Mouse (Mus musculus) inflammation-experienced regulatory T-cells (primary cell): ENCODE data around the gene Ly6g6e. TPM values are rescaled to one million over a fixed set of nuclear protein-coding genes. Genes with fewer than 3 reads are reported as not detected.

Source experiments
- polyA plus RNA-seq, 2 experiments: library from polyadenylated mRNA; unstranded; fragments of 100-300 nt; shearing (Covaris generic); gene quantifications; one replicate each; pipeline ENCODE4 v1.2.1; 2017

Gene Ly6g6e
- polyA plus RNA-seq, 2 experiments from 2014 or later: not detected

Other genes with a start within 250 kb of the Ly6g6e start
- 10 to 100 TPM; 29.4 to 36.0 TPM for gene Stk19, start 240.0 kb upstream of the Ly6g6e start, polyA plus RNA-seq
- gene Dxo, start 239.9 kb upstream of the Ly6g6e start, polyA plus RNA-seq: 10 to 100 TPM; 63.2 to 66.7 TPM
- 100 to 1,000 TPM; 103 to 142 TPM for gene Skiv2l, start 226.7 kb upstream of the Ly6g6e start, polyA plus RNA-seq
- gene Nelfe, start 226.5 kb upstream of the Ly6g6e start, polyA plus RNA-seq: 10 to 100 TPM; 48.2 to 64.7 TPM
- under 1 TPM; 0.40 to 0.65 TPM for gene Cfb, start 214.4 kb upstream of the Ly6g6e start, polyA plus RNA-seq
- under 1 TPM; 0.27 to 0.39 TPM for gene Zbtb12, start 197.4 kb upstream of the Ly6g6e start, polyA plus RNA-seq
- not detected for gene Gm20547, start 194.9 kb upstream of the Ly6g6e start, polyA plus RNA-seq
- 1 to 10 TPM; 1.6 to 3.3 TPM for gene C2, start 178.6 kb upstream of the Ly6g6e start, polyA plus RNA-seq
- gene Ehmt2, start 178.4 kb upstream of the Ly6g6e start, polyA plus RNA-seq: 10 to 100 TPM; 65.4 to 83.5 TPM
- under 1 TPM in 1 of 2 experiments, not detected in 1; 0.21 TPM for gene Slc44a4, start 162.4 kb upstream of the Ly6g6e start, polyA plus RNA-seq
- gene Neu1, start 145.6 kb upstream of the Ly6g6e start, polyA plus RNA-seq: 10 to 100 TPM; 78.7 to 95.7 TPM
- 100 to 1,000 TPM; 378 to 903 TPM for gene Hspa1b, start 117.7 kb upstream of the Ly6g6e start, polyA plus RNA-seq
- gene Gm20481, start 107.0 kb upstream of the Ly6g6e start, polyA plus RNA-seq: 10 to 100 TPM; 13.3 to 18.6 TPM
- 100 to 1,000 TPM in 1 of 2 experiments, 10 to 100 TPM in 1; 84.0 to 191 TPM for gene Hspa1a, start 104.7 kb upstream of the Ly6g6e start, polyA plus RNA-seq
- under 1 TPM; 0.10 to 0.73 TPM for gene Hspa1l, start 104.2 kb upstream of the Ly6g6e start, polyA plus RNA-seq
- 100 to 1,000 TPM in 1 of 2 experiments, 10 to 100 TPM in 1; 80.1 to 110 TPM for gene Lsm2, start 95.0 kb upstream of the Ly6g6e start, polyA plus RNA-seq
- gene Vars, start 75.9 kb upstream of the Ly6g6e start, polyA plus RNA-seq: 100 to 1,000 TPM; 201 to 211 TPM
- under 1 TPM; 0.07 to 0.34 TPM for gene Vwa7, start 60.3 kb upstream of the Ly6g6e start, polyA plus RNA-seq
- 1 to 10 TPM; 1.5 to 2.5 TPM for gene Sapcd1, start 48.9 kb upstream of the Ly6g6e start, polyA plus RNA-seq
- 1 to 10 TPM; 2.9 to 3.2 TPM for gene Msh5, start 30.2 kb upstream of the Ly6g6e start, polyA plus RNA-seq
- 100 to 1,000 TPM; 533 to 549 TPM for gene Clic1, start 26.9 kb upstream of the Ly6g6e start, polyA plus RNA-seq
- 1 to 10 TPM in 1 of 2 experiments, under 1 TPM in 1; 0.98 to 2.2 TPM for gene Ddah2, start 17.9 kb upstream of the Ly6g6e start, polyA plus RNA-seq
- 1 to 10 TPM in 1 of 2 experiments, not detected in 1; 2.0 TPM for gene Ly6g6c, start 11.5 kb upstream of the Ly6g6e start, polyA plus RNA-seq
- gene Mpig6b, start 10.7 kb upstream of the Ly6g6e start, polyA plus RNA-seq: under 1 TPM; 0.11 to 0.16 TPM
- gene Ly6g6d, start 1.2 kb downstream of the Ly6g6e start, polyA plus RNA-seq: under 1 TPM in 1 of 2 experiments, not detected in 1; 0.60 TPM
- not detected for gene Ly6g6f, start 8.7 kb downstream of the Ly6g6e start, polyA plus RNA-seq
- gene Abhd16a, start 12.4 kb downstream of the Ly6g6e start, polyA plus RNA-seq: 10 to 100 TPM; 73.9 to 82.7 TPM
- gene Ly6g5c, start 31.4 kb downstream of the Ly6g6e start, polyA plus RNA-seq: not detected
- 1 to 10 TPM in 1 of 2 experiments, under 1 TPM in 1; 0.90 to 3.6 TPM for gene Ly6g5b, start 38.5 kb downstream of the Ly6g6e start, polyA plus RNA-seq
- 10 to 100 TPM; 54.2 to 60.6 TPM for gene Gpank1, start 44.6 kb downstream of the Ly6g6e start, polyA plus RNA-seq
- gene Csnk2b, start 45.2 kb downstream of the Ly6g6e start, polyA plus RNA-seq: 100 to 1,000 TPM; 238 to 275 TPM
- 1 to 10 TPM; 1.9 to 3.0 TPM for gene D17H6S53E, start 49.5 kb downstream of the Ly6g6e start, polyA plus RNA-seq
- 1 to 10 TPM in 1 of 2 experiments, not detected in 1; 2.6 TPM for gene Apom, start 55.1 kb downstream of the Ly6g6e start, polyA plus RNA-seq
- gene Bag6, start 58.3 kb downstream of the Ly6g6e start, polyA plus RNA-seq: 10 to 100 TPM; 50.0 to 63.9 TPM
- gene Prrc2a, start 88.0 kb downstream of the Ly6g6e start, polyA plus RNA-seq: 10 to 100 TPM; 24.6 to 25.6 TPM
- 1 to 10 TPM; 1.9 to 8.1 TPM for gene Aif1, start 99.2 kb downstream of the Ly6g6e start, polyA plus RNA-seq
- 1 to 10 TPM; 5.7 to 8.4 TPM for gene Lst1, start 111.5 kb downstream of the Ly6g6e start, polyA plus RNA-seq
- 1,000 to 10,000 TPM; 1,692 to 1,979 TPM for gene Ltb, start 117.5 kb downstream of the Ly6g6e start, polyA plus RNA-seq
- gene Tnf, start 125.1 kb downstream of the Ly6g6e start, polyA plus RNA-seq: 10 to 100 TPM; 34.2 to 54.8 TPM
- gene Lta, start 128.4 kb downstream of the Ly6g6e start, polyA plus RNA-seq: 100 to 1,000 TPM in 1 of 2 experiments, 10 to 100 TPM in 1; 56.6 to 152 TPM
- gene Gm16181, start 143.9 kb downstream of the Ly6g6e start, polyA plus RNA-seq: not detected
- gene Atp6v1g2, start 156.8 kb downstream of the Ly6g6e start, polyA plus RNA-seq: 1 to 10 TPM; 4.5 to 5.5 TPM
- gene Nfkbil1, start 158.9 kb downstream of the Ly6g6e start, polyA plus RNA-seq: 10 to 100 TPM; 15.6 to 29.3 TPM
- gene Ddx39b, start 164.8 kb downstream of the Ly6g6e start, polyA plus RNA-seq: 100 to 1,000 TPM; 211 to 230 TPM
- gene H2-D1, start 185.8 kb downstream of the Ly6g6e start, polyA plus RNA-seq: 1,000 to 10,000 TPM; 5,968 to 6,679 TPM
- 1 to 10 TPM in 1 of 2 experiments, under 1 TPM in 1; 0.48 to 1.8 TPM for gene H2-Q1, start 243.5 kb downstream of the Ly6g6e start, polyA plus RNA-seq